Mouse (Mus musculus) MEL (cell line): ENCODE results near the gene Nyap1.

Experiments used
- CTCF ChIP-seq, 3 experiments: IDR thresholded peaks in 2 of 3; conservative IDR thresholded peaks in 1 of 3; 2 replicates each; pipeline ENCODE4 v1.5.1; 2011 to 2012; ENCODE audit warnings: low read length in 3 of 3, low read depth in 2 of 3, mild to moderate bottlenecking in 2 of 3, improper control_type of control experiment in 1 of 3, inconsistent platforms in 1 of 3, mixed read lengths in 1 of 3, moderate library complexity in 1 of 3; ENCODE audit not compliant: control insufficient read depth in 1 of 3, insufficient read depth in 1 of 3, poor library complexity in 1 of 3, severe bottlenecking in 1 of 3
- EP300 ChIP-seq, 2 experiments: IDR thresholded peaks; 2 replicates each; pipeline ENCODE4 v1.6.1; 2011; ENCODE audit warnings: improper control_type of control experiment in 2 of 2, low read length in 2 of 2, low read depth in 1 of 2, mild to moderate bottlenecking in 1 of 2
- GABPA ChIP-seq: IDR thresholded peaks from 2 replicates; pipeline ENCODE4 v1.6.1; 2012; ENCODE audit warnings: low read depth, mild to moderate bottlenecking, inconsistent platforms, low read length, improper control_type of control experiment, moderate library complexity
- MAFK ChIP-seq: IDR thresholded peaks from 2 replicates; pipeline ENCODE4 v1.6.1; 2011; ENCODE audit warnings: low read depth, mild to moderate bottlenecking, low read length, improper control_type of control experiment, borderline replicate concordance
- MEF2A ChIP-seq: IDR thresholded peaks from 2 replicates; pipeline ENCODE4 v1.6.1; 2014; ENCODE audit warnings: low read depth, mild to moderate bottlenecking, inconsistent platforms, low read length, improper control_type of control experiment; ENCODE audit not compliant: poor library complexity, insufficient replicate concordance, severe bottlenecking; ENCODE audit errors: extremely low read depth
- MYB ChIP-seq: IDR thresholded peaks from 2 replicates; pipeline ENCODE4 v1.6.1; 2011; ENCODE audit warnings: mild to moderate bottlenecking, low read depth, low read length, improper control_type of control experiment
- POLR2A ChIP-seq, 2 experiments: IDR thresholded peaks; 2 replicates each; pipeline ENCODE4 v1.6.1; 2011 to 2012; ENCODE audit warnings: low read length in 2 of 2, mild to moderate bottlenecking in 2 of 2, control low read depth in 1 of 2, improper control_type of control experiment in 1 of 2, low read depth in 1 of 2, moderate library complexity in 1 of 2; ENCODE audit not compliant: control insufficient read depth in 1 of 2, insufficient read depth in 1 of 2, poor library complexity in 1 of 2
- TBP ChIP-seq: IDR thresholded peaks from 2 replicates; pipeline ENCODE4 v1.8.0; 2011; ENCODE audit warnings: low read depth, low read length, improper control_type of control experiment
- ZC3H11A ChIP-seq: IDR thresholded peaks from 2 replicates; pipeline ENCODE4 v1.6.1; 2012; ENCODE audit warnings: low read depth, mild to moderate bottlenecking, inconsistent platforms, low read length, improper control_type of control experiment

GRCm38 (mm10) chr5:137694796-137695195 lies 46.6 kb downstream of the Nyap1 start:
- no peak for TF ChIP-seq MYB
- TF ChIP-seq POLR2A (IDR thresholded peaks at IDR 0.05; ENCODE audit: control insufficient read depth in 1 of 2, insufficient read depth in 1 of 2, low read depth in 1 of 2, low read length in 2 of 2, poor library complexity in 1 of 2): no peak
- TF ChIP-seq EP300 (IDR thresholded peaks at IDR 0.05; ENCODE audit: low read depth in 1 of 2, low read length in 2 of 2): no peak
- no peak for TF ChIP-seq MEF2A
- TF ChIP-seq GABPA: no peak
- no peak for TF ChIP-seq CTCF (IDR thresholded peaks at IDR 0.05 in 2 of 3, conservative IDR thresholded peaks at IDR 0.05 in 1 of 3; ENCODE audit: control insufficient read depth in 1 of 3, insufficient read depth in 1 of 3, low read depth in 2 of 3, low read length in 3 of 3, poor library complexity in 1 of 3, severe bottlenecking in 1 of 3)
- no peak for TF ChIP-seq MAFK
- no peak for TF ChIP-seq TBP
- TF ChIP-seq ZC3H11A: no peak
